Mouse (Mus musculus): ENCODE results near the gene C130050O18Rik. TPM values are rescaled to one million over a fixed set of nuclear protein-coding genes. Genes with fewer than 3 reads are reported as not detected.

The C130050O18Rik gene
- 3.1 and 5.5 TPM in 2 replicates for polyA plus RNA-seq (2015; fragmentation: Nextera tagmentation; extraction: Ambion mirVana)

GRCm38 (mm10) chr5:139404801-139405401, at the start of gene C130050O18Rik:
C130050O18Rik (plus strand) TSS chr5:139405280.

GRCm38 (mm10) chr5:139377468-139378270, 27.4 kb upstream of the C130050O18Rik start, which contains the start of gene Gpr146:
Gpr146 (plus strand) TSS chr5:139377697.

GRCm38 (mm10) chr5:139423026-139423865, 18.2 kb downstream of the C130050O18Rik start, which contains the start of gene Gper1:
Gper1 (plus strand) TSS chr5:139423151.

GRCm38 (mm10) chr5:139460384-139461067, 55.4 kb downstream of the C130050O18Rik start, which contains the start of gene 3110082I17Rik:
3110082I17Rik (minus strand) TSS chr5:139460527.

MicroRNA genes within 50 kb of the gene (microRNA counts, 519-probe panel; counts per million panel counts)
- 88.3 counts per million for microRNA mmu-miR-339-3p
- microRNA mmu-miR-339-5p, result 88.3 counts per million

Other genes starting within 250 kb of the C130050O18Rik start
- gene Sun1, start 204.6 kb upstream of the C130050O18Rik start, polyA plus RNA-seq (2015; fragmentation: Nextera tagmentation; extraction: Ambion mirVana), result 23.6 and 26.7 TPM in 2 replicates
- 160 and 187 TPM in 2 replicates for gene Get4, start 153.0 kb upstream of the C130050O18Rik start, polyA plus RNA-seq (2015; fragmentation: Nextera tagmentation; extraction: Ambion mirVana)
- gene Adap1, start 79.7 kb upstream of the C130050O18Rik start, polyA plus RNA-seq (2015; fragmentation: Nextera tagmentation; extraction: Ambion mirVana), result 5.7 and 8.0 TPM in 2 replicates
- 51.9 and 58.0 TPM in 2 replicates for gene Cox19, start 53.9 kb upstream of the C130050O18Rik start, polyA plus RNA-seq (2015; fragmentation: Nextera tagmentation; extraction: Ambion mirVana)
- not detected in 2 replicates for gene Cyp2w1, start 52.7 kb upstream of the C130050O18Rik start, polyA plus RNA-seq (2015; fragmentation: Nextera tagmentation; extraction: Ambion mirVana)
- gene Gpr146, start 27.6 kb upstream of the C130050O18Rik start, polyA plus RNA-seq (2015; fragmentation: Nextera tagmentation; extraction: Ambion mirVana), result 21.5 and 24.2 TPM in 2 replicates
- 0.46 and 0.72 TPM in 2 replicates for gene Gper1, start 17.9 kb downstream of the C130050O18Rik start, polyA plus RNA-seq (2015; fragmentation: Nextera tagmentation; extraction: Ambion mirVana)
- gene 3110082I17Rik, start 55.2 kb downstream of the C130050O18Rik start, polyA plus RNA-seq (2015; fragmentation: Nextera tagmentation; extraction: Ambion mirVana), result 23.7 and 26.7 TPM in 2 replicates
- gene Zfand2a, start 79.3 kb downstream of the C130050O18Rik start, polyA plus RNA-seq (2015; fragmentation: Nextera tagmentation; extraction: Ambion mirVana), result 3.1 and 3.3 TPM in 2 replicates
- not detected in 2 replicates for gene Uncx, start 138.2 kb downstream of the C130050O18Rik start, polyA plus RNA-seq (2015; fragmentation: Nextera tagmentation; extraction: Ambion mirVana)

Data from spleen, postnatal 0 days (tissue).